Mouse (Mus musculus) limb, embryonic 12.5 days (tissue): ENCODE measurements at regions not wholly inside any gene's neighbourhood (a gene's known extent, or its start where the extent isn't known, plus 50 kb on each side); places are given as distances from the start of the nearest gene placed in this dataset.

Source experiments
- ATAC-seq: fragments of 200-750 bp; cut with Nextera tagmentation; 2 replicates; pipeline ENCODE4 v1.8.0; 2017; ENCODE audit warnings: low read depth, moderate TSS enrichment; ENCODE audit not compliant: insufficient number of reproducible peaks, insufficient read depth, low FRiP score, low TSS enrichment
- H3K27ac ChIP-seq: fragments of 300-500 bp; sonication (generic); 2 replicates; pipeline ENCODE4 v1.5.1; 2016; ENCODE audit warnings: mild to moderate bottlenecking, moderate library complexity
- H3K27me3 ChIP-seq: fragments of 300-500 bp; sonication (generic); 2 replicates; pipeline ENCODE4 v1.6.1; 2016; ENCODE audit warnings: mild to moderate bottlenecking, moderate library complexity
- H3K36me3 ChIP-seq: fragments of 300-500 bp; sonication (generic); 2 replicates; pipeline ENCODE4 v1.6.1; 2016; ENCODE audit warnings: mild to moderate bottlenecking, moderate library complexity
- H3K4me1 ChIP-seq: fragments of 300-500 bp; sonication (generic); replicated peaks from 2 replicates; pipeline ENCODE4 v1.6.1; 2016
- H3K4me2 ChIP-seq: fragments of 300-500 bp; sonication (generic); 2 replicates; pipeline ENCODE4 v1.6.1; 2016; ENCODE audit warnings: mild to moderate bottlenecking, moderate library complexity
- H3K4me3 ChIP-seq: fragments of 300-500 bp; sonication (generic); replicated peaks from 2 replicates; pipeline ENCODE4 v1.5.1; 2016; ENCODE audit warnings: mild to moderate bottlenecking
- H3K9ac ChIP-seq: fragments of 300-500 bp; sonication (generic); replicated peaks from 2 replicates; pipeline ENCODE4 v1.6.1; 2016; ENCODE audit warnings: mild to moderate bottlenecking, moderate library complexity
- H3K9me3 ChIP-seq: fragments of 300-500 bp; sonication (generic); 2 replicates; pipeline ENCODE4 v1.6.1; 2016; ENCODE audit warnings: mild to moderate bottlenecking, moderate library complexity
- WGBS: fragments of 180-500 bp; shearing (Covaris S2); methylation state at CpG from one replicate; pipeline ENCODE4 v1.1.7; 2016; 5-methylcytosine and 5-hydroxymethylcytosine counted together

DNA sequence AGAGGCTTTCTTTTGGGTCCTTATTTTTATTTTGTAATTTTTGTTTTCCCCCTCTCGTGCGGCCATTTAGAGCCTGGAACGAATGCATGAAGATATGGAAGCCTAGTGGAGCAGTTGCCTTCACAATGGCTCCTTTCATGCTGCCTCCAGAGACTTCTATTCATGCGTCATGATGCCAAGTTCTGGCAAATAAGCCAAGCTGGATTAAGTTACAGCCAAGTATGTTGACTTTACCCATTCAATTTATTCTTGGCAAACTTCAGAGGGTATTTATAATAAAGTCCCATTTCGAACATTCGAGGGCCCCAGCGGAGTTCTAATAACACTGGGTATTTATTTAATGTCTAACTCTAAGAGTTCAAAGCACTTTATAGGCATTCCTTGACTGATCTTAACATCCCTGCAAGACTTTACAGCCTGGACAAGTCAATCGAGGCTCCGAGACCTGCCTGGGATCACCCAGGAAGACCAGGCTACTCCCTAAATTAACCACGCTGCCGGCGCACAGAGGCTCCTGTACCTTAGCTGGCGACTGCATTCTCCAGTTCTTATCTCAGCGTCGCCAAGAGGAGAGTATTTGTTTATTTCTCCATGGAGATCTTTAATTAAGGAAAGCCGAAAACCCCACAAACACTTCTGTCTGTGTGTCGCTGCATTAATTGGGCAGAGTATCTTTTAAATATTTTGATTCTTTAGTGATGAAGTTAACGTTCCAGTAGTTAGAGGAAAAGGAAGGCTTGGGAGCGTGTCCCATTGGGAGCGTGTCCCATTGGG, 75.5 kb downstream of the Ackr3 start:
- ATAC-seq: no peak; the same call in 1 of the 2 replicates
- H3K27me3 ChIP-seq: peaks cover 4% of the 10 kb centered on the region; the same call in 1 of the 2 replicates
- peak overlapping the region; percentile 50; the same call in 1 of the 2 replicates for H3K27ac ChIP-seq
- H3K4me2 ChIP-seq: no peak overlapping the region
- WGBS: 42% methylated on average over 20 of the region's 20 CpGs
- no peak overlapping the region for H3K9ac ChIP-seq
- H3K36me3 ChIP-seq: no peaks in the 10 kb centered on the region
- H3K9me3 ChIP-seq: no peaks in the 10 kb centered on the region
- peaks cover 61% of the 10 kb centered on the region for H3K4me1 ChIP-seq
- no peak overlapping the region for H3K4me3 ChIP-seq

DNA sequence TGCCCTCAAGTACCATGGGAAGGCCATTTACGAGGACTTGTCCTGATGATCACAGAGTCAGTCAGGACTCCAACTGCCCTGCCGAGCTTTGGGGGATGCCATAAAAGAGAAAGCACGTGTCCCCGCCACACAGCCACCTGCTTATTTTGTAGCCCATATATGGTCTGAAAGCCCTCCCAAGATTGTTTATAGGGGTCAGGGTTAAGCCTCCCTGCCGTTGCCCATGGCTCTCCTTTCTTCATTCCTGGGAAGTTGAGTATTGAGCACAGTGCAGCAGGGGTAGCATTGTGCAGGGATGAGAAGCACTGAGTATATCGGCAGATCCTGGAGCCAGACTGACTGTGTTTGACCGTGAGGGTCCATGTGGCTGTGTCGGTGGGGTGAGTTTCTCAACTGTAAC, 76.4 kb downstream of the Ackr3 start:
- peaks cover 4% of the 10 kb centered on the region; the same call in 1 of the 2 replicates for H3K27me3 ChIP-seq
- peak overlapping the region; percentile 42; the same call in 1 of the 2 replicates for H3K27ac ChIP-seq
- no peak overlapping the region for H3K4me3 ChIP-seq
- H3K4me1 ChIP-seq: peaks cover 68% of the 10 kb centered on the region
- H3K36me3 ChIP-seq: no peaks in the 10 kb centered on the region
- no peak overlapping the region for H3K4me2 ChIP-seq
- 18% methylated on average over 8 of the region's 8 CpGs for WGBS
- ATAC-seq: peak; percentile 68
- H3K9ac ChIP-seq: no peak overlapping the region
- no peaks in the 10 kb centered on the region for H3K9me3 ChIP-seq

DNA sequence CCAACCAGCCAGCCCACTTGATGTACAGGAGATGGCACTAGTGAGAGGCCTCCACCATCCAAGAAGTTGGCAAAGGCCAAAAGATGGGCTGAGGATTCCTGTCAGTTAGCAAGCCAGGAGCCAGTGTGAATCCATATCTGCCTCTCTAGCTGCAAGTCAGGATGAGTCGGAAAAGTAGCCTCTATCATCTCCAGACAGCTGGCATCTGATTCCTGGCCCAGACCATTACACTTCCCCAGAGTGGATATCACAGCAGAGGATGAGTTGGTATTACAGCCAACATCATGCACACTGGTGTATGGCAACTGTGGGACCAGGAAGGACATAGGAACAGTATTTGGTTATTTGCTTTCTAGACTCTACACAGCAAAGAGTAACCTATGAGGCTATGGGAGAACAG, 77.5 kb downstream of the Ackr3 start:
- H3K4me2 ChIP-seq: no peak overlapping the region
- no peak overlapping the region for H3K9ac ChIP-seq
- no peak overlapping the region for H3K4me3 ChIP-seq
- ATAC-seq: no peak
- no peak overlapping the region for H3K27ac ChIP-seq
- no peaks in the 10 kb centered on the region for H3K9me3 ChIP-seq
- peaks cover 4% of the 10 kb centered on the region; the same call in 1 of the 2 replicates for H3K27me3 ChIP-seq
- H3K4me1 ChIP-seq: peaks cover 77% of the 10 kb centered on the region
- WGBS: 94% methylated on average over 1 of the region's 1 CpGs
- H3K36me3 ChIP-seq: no peaks in the 10 kb centered on the region

DNA sequence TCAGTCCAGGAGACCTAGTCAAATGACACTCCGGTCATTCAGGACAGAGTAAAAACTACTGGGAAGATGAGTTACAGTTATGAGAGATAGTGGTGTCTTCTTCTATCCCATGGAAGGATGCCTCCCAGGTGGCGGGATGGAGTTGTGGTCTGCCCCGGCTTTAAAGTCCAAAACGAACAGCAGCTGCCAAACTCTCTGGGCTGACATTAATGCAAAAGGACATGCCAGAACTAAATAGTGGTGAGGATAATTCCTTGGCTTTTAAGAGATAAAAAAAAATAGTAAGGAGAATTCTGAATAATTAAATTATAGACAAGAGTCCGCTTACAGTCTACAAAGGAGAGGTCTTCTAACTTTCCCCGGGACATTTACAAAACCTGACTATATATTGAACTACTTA, 78.2 kb downstream of the Ackr3 start:
- Histone ChIP-seq H3K36me3 (no peaks in the 10 kb centered on the region), H3K27ac (no peak overlapping the region), H3K9ac (no peak overlapping the region), H3K4me2 (no peak overlapping the region), H3K27me3 (peaks cover 4% of the 10 kb centered on the region; the same call in 1 of the 2 replicates), H3K4me3 (no peak overlapping the region), H3K9me3 (no peaks in the 10 kb centered on the region), H3K4me1 (peaks cover 76% of the 10 kb centered on the region)
- ATAC-seq: no peak
- WGBS: 89% methylated on average over 6 of the region's 6 CpGs

DNA sequence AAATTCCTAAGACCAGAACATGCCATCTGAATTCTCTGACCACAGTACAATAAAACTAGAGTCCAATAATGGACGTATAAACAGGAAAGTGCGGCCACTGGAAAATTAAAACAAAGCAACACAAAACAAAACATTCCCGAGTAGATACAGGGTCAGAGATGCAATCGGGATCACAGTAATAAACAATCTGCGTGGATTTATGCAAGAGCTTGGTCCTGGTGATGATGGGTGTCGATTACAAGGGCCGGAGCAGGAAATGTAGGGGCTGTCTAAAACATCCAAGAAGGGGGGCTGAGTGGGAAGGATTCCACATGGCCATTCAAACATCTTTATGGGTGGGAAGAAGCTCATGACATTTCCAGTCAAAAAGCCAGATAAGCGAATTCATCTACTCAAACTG, 78.6 kb downstream of the Ackr3 start:
- Histone ChIP-seq H3K4me2 (no peak overlapping the region), H3K27ac (no peak overlapping the region), H3K27me3 (peaks cover 2% of the 10 kb centered on the region; the same call in 1 of the 2 replicates), H3K9me3 (no peaks in the 10 kb centered on the region), H3K9ac (no peak overlapping the region), H3K4me1 (peaks cover 74% of the 10 kb centered on the region), H3K36me3 (no peaks in the 10 kb centered on the region), H3K4me3 (no peak overlapping the region)
- no peak for ATAC-seq
- 74% methylated on average over 8 of the region's 8 CpGs for whole genome bisulfite sequencing

DNA sequence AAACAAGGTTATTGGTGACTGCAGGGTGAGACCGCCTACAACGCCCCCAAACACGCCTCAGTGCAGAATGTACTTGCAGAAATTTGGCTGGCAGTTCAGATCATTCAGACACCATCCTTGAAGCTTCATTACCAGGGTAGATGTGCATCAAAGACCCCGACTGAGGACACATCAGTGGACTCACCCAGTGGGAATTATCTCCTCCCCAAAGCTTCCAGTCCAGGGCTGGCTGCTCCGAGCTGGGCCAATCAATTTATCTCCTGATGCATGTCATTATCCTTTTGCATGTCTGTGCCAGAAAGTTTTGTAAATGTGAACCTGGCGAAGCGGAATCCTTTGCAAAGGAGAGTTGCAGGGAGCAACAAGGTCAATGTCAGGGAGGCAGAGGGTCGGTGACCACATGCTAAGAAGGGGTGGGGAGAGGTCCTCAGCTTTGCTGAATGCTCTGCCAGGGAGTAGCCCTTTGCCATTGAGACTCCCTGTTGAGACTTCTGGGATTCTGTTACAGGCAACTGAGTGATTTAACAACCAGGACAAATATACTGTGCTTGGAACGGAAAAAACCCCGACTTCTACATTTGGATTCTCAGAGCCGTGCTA, 79.5 kb downstream of the Ackr3 start:
- 55% methylated on average over 11 of the region's 11 CpGs for WGBS

DNA sequence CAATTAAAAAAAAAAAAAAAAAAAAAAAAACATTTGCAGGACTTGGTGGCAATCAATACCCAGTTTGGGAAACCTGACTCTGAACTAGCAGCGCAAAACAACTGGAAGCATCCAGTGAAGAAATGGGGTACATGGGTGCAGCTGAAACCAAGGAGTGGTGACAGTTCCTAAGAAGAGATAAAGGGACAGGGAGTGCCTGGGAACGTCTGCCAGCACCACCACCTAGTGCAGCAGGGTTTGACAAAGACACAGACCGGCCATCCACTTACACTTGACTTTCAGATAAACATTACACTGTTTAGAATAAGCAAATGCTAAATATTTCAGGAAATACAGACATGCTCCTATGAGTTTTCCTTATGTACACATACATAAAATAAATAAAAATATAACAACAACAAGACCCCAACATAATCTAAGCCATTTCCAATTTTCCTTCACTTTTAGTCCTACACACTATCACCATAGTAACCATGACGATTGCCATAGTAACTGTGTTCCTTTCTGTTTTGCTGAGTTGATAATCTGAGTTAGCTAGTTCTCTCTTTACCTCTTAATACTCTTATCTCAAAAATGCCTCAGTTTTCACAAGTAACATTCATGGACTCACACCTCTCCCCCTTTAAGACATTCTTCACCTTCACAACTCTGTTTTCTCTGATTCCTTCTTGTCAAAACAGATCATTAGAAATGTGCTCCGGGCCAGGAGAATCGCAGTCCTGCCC, 80.3 kb downstream of the Ackr3 start:
- Histone ChIP-seq H3K4me2 (no peak overlapping the region), H3K4me1 (peaks cover 63% of the 10 kb centered on the region)
- whole genome bisulfite sequencing: 81% methylated on average over 6 of the region's 6 CpGs

More for the DNA sequence above, 79.5 kb downstream of the Ackr3 start:
- Histone ChIP-seq H3K4me3 (no peak overlapping the region), H3K36me3 (no peaks in the 10 kb centered on the region), H3K9me3 (no peaks in the 10 kb centered on the region), H3K4me1 (peaks cover 71% of the 10 kb centered on the region), H3K9ac (no peak overlapping the region), H3K27me3 (no peaks in the 10 kb centered on the region), H3K4me2 (no peak overlapping the region), H3K27ac (0 out of 2 replicates have a peak overlapping the region, but pooled peaks have one; percentile 29)
- ATAC-seq: no peak

DNA sequence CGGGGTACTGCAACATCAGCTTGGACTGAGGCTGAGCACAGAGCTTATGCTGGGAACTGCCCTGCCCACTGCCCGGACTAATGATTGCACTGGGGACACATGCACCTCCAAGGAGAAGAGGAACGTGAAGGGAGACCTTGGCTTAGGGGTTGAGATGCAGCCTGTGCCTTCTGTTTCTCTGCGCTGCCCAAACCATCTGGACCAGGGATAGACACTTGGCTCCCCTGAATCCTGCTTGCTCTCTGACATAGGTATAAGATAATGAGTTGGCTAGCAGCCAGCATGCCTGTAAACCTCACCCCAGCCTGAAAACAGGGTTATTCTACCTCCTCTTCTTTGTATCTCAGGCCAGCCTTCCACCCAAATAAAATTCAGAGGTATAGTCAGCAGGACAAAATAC, 81.5 kb downstream of the Ackr3 start:
- H3K4me3 ChIP-seq: no peak overlapping the region
- H3K4me2 ChIP-seq: no peak overlapping the region
- peaks cover 63% of the 10 kb centered on the region for H3K4me1 ChIP-seq
- H3K27me3 ChIP-seq: 0 out of 2 replicates have a peak, but pooled peaks cover 3% of the 10 kb centered on the region
- ATAC-seq: no peak
- H3K9me3 ChIP-seq: no peaks in the 10 kb centered on the region
- 84% methylated on average over 4 of the region's 4 CpGs for WGBS
- no peak overlapping the region for H3K9ac ChIP-seq
- no peaks in the 10 kb centered on the region for H3K36me3 ChIP-seq
- no peak overlapping the region for H3K27ac ChIP-seq

More for the DNA sequence above, 80.3 kb downstream of the Ackr3 start:
- ATAC-seq: no peak
- Histone ChIP-seq H3K27ac (no peak overlapping the region), H3K9ac (no peak overlapping the region), H3K4me3 (no peak overlapping the region), H3K27me3 (0 out of 2 replicates have a peak, but pooled peaks cover 3% of the 10 kb centered on the region), H3K36me3 (no peaks in the 10 kb centered on the region), H3K9me3 (no peaks in the 10 kb centered on the region)

DNA sequence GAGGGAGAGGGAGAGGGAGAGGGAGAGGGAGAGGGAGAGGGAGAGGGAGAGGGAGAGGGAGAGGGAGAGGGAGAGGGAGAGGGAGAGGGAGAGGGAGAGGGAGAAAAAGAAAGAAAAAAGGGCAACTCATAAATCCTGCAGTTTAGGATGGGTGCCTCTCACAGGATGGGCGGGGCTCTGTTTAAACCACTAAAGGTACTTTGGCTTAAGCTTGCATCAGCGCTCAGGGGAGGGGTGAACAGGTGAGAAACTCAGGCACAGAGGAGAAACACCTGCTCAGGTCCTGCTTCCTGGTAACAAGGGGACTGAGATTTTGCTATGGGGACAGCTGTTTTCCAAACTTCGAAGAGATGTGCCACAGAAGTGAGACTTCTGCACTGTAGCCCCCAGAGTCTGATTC, 83.5 kb downstream of the Ackr3 start:
- H3K9me3 ChIP-seq: no peaks in the 10 kb centered on the region
- H3K4me2 ChIP-seq: no peak overlapping the region
- WGBS: 86% methylated on average over 3 of the region's 3 CpGs
- H3K36me3 ChIP-seq: no peaks in the 10 kb centered on the region
- no peak for ATAC-seq
- H3K4me1 ChIP-seq: peaks cover 56% of the 10 kb centered on the region
- no peak overlapping the region for H3K4me3 ChIP-seq
- no peak overlapping the region for H3K9ac ChIP-seq
- 0 out of 2 replicates have a peak, but pooled peaks cover 3% of the 10 kb centered on the region for H3K27me3 ChIP-seq
- no peak overlapping the region for H3K27ac ChIP-seq

DNA sequence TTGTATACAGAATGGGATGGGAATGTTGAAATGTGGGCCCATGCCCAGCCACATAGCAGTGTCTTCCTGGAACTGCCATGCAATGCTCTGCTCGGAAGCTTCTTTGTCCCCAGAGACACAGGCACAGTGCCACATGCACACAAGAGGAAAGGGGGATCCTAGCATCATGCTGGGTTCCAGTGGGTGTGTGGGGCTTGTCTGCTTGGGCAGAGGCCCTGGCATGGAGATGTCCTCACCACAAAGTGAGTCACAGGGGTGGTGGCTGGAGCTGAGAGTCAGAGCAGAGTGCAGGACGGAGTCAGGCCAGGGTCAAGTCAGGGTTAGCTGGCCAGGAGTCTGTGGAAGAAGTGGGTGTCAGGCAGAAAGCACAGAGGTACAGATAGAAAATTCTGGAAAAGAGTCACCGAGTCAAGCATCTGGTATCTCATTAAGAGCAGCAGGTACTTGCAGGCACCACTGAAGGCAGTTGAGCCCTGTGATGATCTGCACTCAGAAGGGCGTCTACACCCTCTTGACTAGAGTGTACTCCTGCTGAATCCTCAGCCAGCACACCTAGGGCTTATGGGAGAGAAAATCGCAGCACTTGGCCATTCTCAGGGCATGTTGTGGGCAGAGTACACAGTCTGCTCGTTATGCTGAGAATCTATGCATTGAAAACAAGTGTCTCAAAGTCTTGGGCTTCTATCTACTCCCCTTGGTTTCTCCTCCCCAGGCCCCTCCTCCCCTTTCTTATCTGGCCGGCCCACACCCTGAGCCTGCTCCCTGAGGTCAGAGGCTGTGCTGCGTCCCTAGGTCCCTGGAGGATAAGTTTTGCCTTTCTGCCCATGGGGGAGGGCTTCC, 85.3 kb downstream of the Ackr3 start:
- Histone ChIP-seq H3K4me1 (peaks cover 39% of the 10 kb centered on the region), H3K36me3 (no peaks in the 10 kb centered on the region), H3K27ac (0 out of 2 replicates have a peak overlapping the region, but pooled peaks have one; percentile 45), H3K9me3 (no peaks in the 10 kb centered on the region), H3K4me3 (no peak overlapping the region), H3K4me2 (no peak overlapping the region), H3K9ac (no peak overlapping the region), H3K27me3 (peaks cover 16% of the 10 kb centered on the region)
- ATAC-seq: 0 out of 2 replicates have a peak, but pooled peaks have one; percentile 16
- 63% methylated on average over 8 of the region's 8 CpGs for WGBS
